In the genomic region with DNA sequence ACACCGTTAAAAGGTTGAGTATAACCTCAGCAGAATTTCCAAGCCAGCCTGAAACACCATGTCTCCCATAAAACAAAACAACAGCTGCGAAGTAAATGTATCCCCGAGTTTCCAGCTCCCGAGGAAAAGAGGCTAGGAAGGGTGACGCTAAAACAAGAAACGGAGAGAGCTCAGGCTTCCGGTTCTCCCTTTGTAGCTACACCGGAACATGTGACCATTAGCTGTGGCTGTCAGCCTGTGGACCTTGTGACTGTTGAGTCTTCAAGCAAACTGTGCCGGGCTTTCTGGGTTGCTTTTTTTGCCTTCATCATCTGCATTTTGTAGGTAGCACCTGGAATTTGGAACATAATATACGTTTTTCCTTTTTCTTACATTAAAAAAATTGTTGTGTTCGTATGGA, we compare ENCODE assay signal across 29 mouse cellular contexts. TPM values are rescaled to one million over a fixed set of nuclear protein-coding genes. Genes with fewer than 3 reads are reported as not detected.
DNase-seq lines count a peak whose midpoint lies in the region; ATAC-seq and TF ChIP-seq lines count a peak whose summit lies in the region.
"Had no signal": no experiment of that assay in that cellular context is flagged by ENCODE, and none has a peak within 500 bp of the region (broad histone marks: within the 10 kb centered on the region; RNA-seq: fewer than 3 reads in every experiment).

No protein-coding gene starts in this region.

- H3K36me3 ChIP-seq in kidney, embryonic 15.5 days, result peaks cover 7% of the 10 kb centered on the region
- H3K36me3 ChIP-seq in limb, embryonic 15.5 days, result no peaks in the 10 kb centered on the region
- H3K36me3 ChIP-seq: embryonic facial prominence, embryonic 12.5 days; heart, embryonic 12.5 days; liver, embryonic 12.5 days; midbrain, embryonic 13.5 days had no signal

- no peaks in the 10 kb centered on the region for H3K27me3 ChIP-seq in kidney, embryonic 15.5 days
- no peaks in the 10 kb centered on the region for H3K27me3 ChIP-seq in limb, embryonic 15.5 days
- H3K27me3 ChIP-seq: embryonic facial prominence, embryonic 12.5 days; heart, embryonic 12.5 days; liver, embryonic 12.5 days; midbrain, embryonic 13.5 days had no signal

- no peak for TF ChIP-seq POLR2A in lung, adult 2 months (IDR thresholded peaks at IDR 0.05; ENCODE audit: borderline replicate concordance, extremely low read depth, low read depth, low read length)

- no peak overlapping the region for H3K4me3 ChIP-seq in kidney, embryonic 15.5 days (replicated peaks)
- H3K4me3 ChIP-seq in lung, adult 2 months (replicated peaks; ENCODE audit: extremely low read depth, low read depth, low read length), result no peak overlapping the region
- no peak overlapping the region for H3K4me3 ChIP-seq in limb, embryonic 15.5 days
- H3K4me3 ChIP-seq: embryonic facial prominence, embryonic 12.5 days; heart, adult 2 months; heart, embryonic 12.5 days; liver, embryonic 12.5 days; midbrain, embryonic 13.5 days had no signal

- ATAC-seq in kidney, embryonic 15.5 days (replicated peaks; ENCODE audit: low FRiP score), result no peak
- no peak for ATAC-seq in limb, embryonic 15.5 days (ENCODE audit: insufficient number of reproducible peaks, low FRiP score, low TSS enrichment, low read depth)
- ATAC-seq: forebrain, embryonic 14.5 days; liver, embryonic 12.5 days; liver, postnatal 0 days; lung, postnatal 0 days; midbrain, embryonic 13.5 days had no signal

- intact Hi-C loops in heart, postnatal 14 days (cut with DNase I), result no loop called here

- H3K27ac ChIP-seq in kidney, embryonic 15.5 days, result no peak overlapping the region
- 0 out of 2 replicates have a peak overlapping the region, but pooled peaks have one; percentile 24 for H3K27ac ChIP-seq in limb, embryonic 15.5 days
- H3K27ac ChIP-seq: embryonic facial prominence, embryonic 12.5 days; kidney, postnatal 0 days; liver, embryonic 12.5 days; midbrain, embryonic 13.5 days; stomach, postnatal 0 days had no signal

- no peaks in the 10 kb centered on the region for H3K9me3 ChIP-seq in kidney, embryonic 15.5 days (replicated peaks)
- no peaks in the 10 kb centered on the region for H3K9me3 ChIP-seq in limb, embryonic 15.5 days
- H3K9me3 ChIP-seq: embryonic facial prominence, embryonic 12.5 days; liver, embryonic 12.5 days; midbrain, embryonic 13.5 days had no signal

- no peak overlapping the region for H3K4me2 ChIP-seq in kidney, embryonic 15.5 days
- H3K4me2 ChIP-seq in limb, embryonic 15.5 days, result no peak overlapping the region
- H3K4me2 ChIP-seq: embryonic facial prominence, embryonic 12.5 days; heart, embryonic 12.5 days; liver, embryonic 12.5 days; midbrain, embryonic 13.5 days had no signal

- 82% methylated on average over 11 of the region's 11 CpGs for WGBS in kidney, embryonic 15.5 days
- 80% methylated on average over 11 of the region's 11 CpGs for WGBS in lung, adult 2 months
- WGBS in limb, embryonic 15.5 days, result 56% methylated on average over 11 of the region's 11 CpGs

- TF ChIP-seq CTCF in lung, adult 2 months (IDR thresholded peaks at IDR 0.05; ENCODE audit: insufficient read depth, low read length), result no peak

- peaks cover 70% of the 10 kb centered on the region for H3K4me1 ChIP-seq in kidney, embryonic 15.5 days
- H3K4me1 ChIP-seq in lung, adult 2 months (ENCODE audit: control insufficient read depth, insufficient read depth, low read length), result peaks cover 4% of the 10 kb centered on the region; the same call in 1 of the 2 replicates
- peaks cover 55% of the 10 kb centered on the region for H3K4me1 ChIP-seq in limb, embryonic 15.5 days

- no peak overlapping the region for H3K9ac ChIP-seq in kidney, embryonic 15.5 days
- no peak overlapping the region for H3K9ac ChIP-seq in limb, embryonic 15.5 days
- H3K9ac ChIP-seq: embryonic facial prominence, embryonic 12.5 days; heart, embryonic 12.5 days; liver, embryonic 12.5 days; liver, postnatal 0 days; midbrain, embryonic 13.5 days had no signal

- peak; percentile 92 for DNase-seq in heart, adult 11 months
- no peak for DNase-seq in heart, postnatal 14 days
- peak; percentile 18 for DNase-seq in kidney, postnatal 14 days
- peak; percentile 35 for DNase-seq in lung, postnatal 36 days
- DNase-seq in lung, adult 2 months, result no peak
- no peak for DNase-seq in ovary, postnatal 36 days (ENCODE audit: low spot score)
- DNase-seq: adrenal gland, postnatal 25 days; cerebellum, adult 8-10 months; embryo, embryonic 11 days; gastrocnemius, postnatal 36 days; heart, adult 2 months; heart, postnatal 10 days; kidney, adult 18-20 months; layer of hippocampus, adult 9-11 months; liver, postnatal 0 days; right cerebral cortex, adult 18-20 months; right cerebral cortex, postnatal 4 days; thymus, adult 18-20 months; thymus, postnatal 36 days had no signal

RNA-seq across cellular contexts. Expression of gene Reep3, which starts 17.1 kb away (rescaled TPM):
- 10 to 100 TPM; 28.4 to 31.5 TPM for total RNA-seq in heart, postnatal 14 days (2021)
- polyA plus RNA-seq in kidney, embryonic 15.5 days (2015; fragmentation: Nextera tagmentation; extraction: Ambion mirVana), result 47.0 and 49.1 TPM in 2 replicates
- polyA plus RNA-seq in lung, adult 2 months (2012; rRNA removed), result 16.7 and 26.5 TPM in 2 replicates
- 54.9 and 55.0 TPM in 2 replicates for polyA plus RNA-seq in limb, embryonic 15.5 days (2015; fragmentation: Nextera tagmentation; extraction: Ambion mirVana)

RNA-seq across cellular contexts. Expression of gene Jmjd1c, which starts 17.9 kb away (rescaled TPM):
- 10 to 100 TPM; 46.4 to 46.8 TPM for total RNA-seq in heart, postnatal 14 days (2021)
- polyA plus RNA-seq in kidney, embryonic 15.5 days (2015; fragmentation: Nextera tagmentation; extraction: Ambion mirVana), result 38.0 and 42.6 TPM in 2 replicates
- polyA plus RNA-seq in lung, adult 2 months (2012; rRNA removed), result 16.4 and 19.4 TPM in 2 replicates
- polyA plus RNA-seq in limb, embryonic 15.5 days (2015; fragmentation: Nextera tagmentation; extraction: Ambion mirVana), result 41.8 and 46.5 TPM in 2 replicates

Comparison
In these comparisons a context has a peak if more than half of its experiments do, and no peak if none do; other contexts are left out.
1. DNase-seq: peak in heart, adult 11 months (single experiment), kidney, postnatal 14 days (single experiment) and lung, postnatal 36 days (single experiment); none in heart, postnatal 14 days (0 of 2), lung, adult 2 months (single experiment) and ovary, postnatal 36 days (single experiment).